Mouse (Mus musculus) liver, adult 2 months (tissue): Measurements from ENCODE around the gene Syt9. TPM values are rescaled to one million over a fixed set of nuclear protein-coding genes. Genes with fewer than 3 reads are reported as not detected.

Experiments
- DNase-seq: peaks from one replicate; pipeline ENCODE4 v3.0.0-alpha.2; 2011; ENCODE audit warnings: low read depth, low spot score; ENCODE audit errors: extremely low read depth
- H3K27ac ChIP-seq: fragments of 200-500 bp; replicated peaks from 2 replicates; pipeline ENCODE4 v1.5.1; 2012; ENCODE audit warnings: low read depth, mild to moderate bottlenecking, control low read depth, inconsistent platforms, low read length; ENCODE audit not compliant: insufficient read depth
- H3K27me3 ChIP-seq: fragments of 200-500 bp; 2 replicates; pipeline ENCODE4 v1.6.1; 2012; ENCODE audit warnings: mild to moderate bottlenecking, moderate library complexity, low read length, inconsistent platforms; ENCODE audit not compliant: control insufficient read depth, insufficient read depth
- H3K36me3 ChIP-seq: fragments of 200-500 bp; 2 replicates; pipeline ENCODE4 v1.6.1; 2012; ENCODE audit warnings: low read length, inconsistent platforms; ENCODE audit not compliant: control insufficient read depth, insufficient read depth
- H3K4me1 ChIP-seq: fragments of 200-500 bp; 2 replicates; pipeline ENCODE4 v1.6.1; 2011; ENCODE audit warnings: low read length; ENCODE audit not compliant: control insufficient read depth, insufficient read depth
- H3K4me3 ChIP-seq: fragments of 200-500 bp; 2 replicates; pipeline ENCODE4 v1.5.1; 2011; ENCODE audit warnings: low read depth, mild to moderate bottlenecking, control low read depth, low read length, moderate library complexity; ENCODE audit not compliant: insufficient read depth
- H3K79me2 ChIP-seq: fragments of 200-500 bp; 2 replicates; pipeline ENCODE4 v1.6.1; 2012; ENCODE audit warnings: inconsistent platforms, mild to moderate bottlenecking, low read length, moderate library complexity; ENCODE audit not compliant: control insufficient read depth, insufficient read depth
- H3K9ac ChIP-seq: fragments of 200-500 bp; 2 replicates; pipeline ENCODE4 v1.6.1; 2012; ENCODE audit warnings: low read depth, mild to moderate bottlenecking, control low read depth, inconsistent platforms, low read length
- CTCF ChIP-seq: fragments of 200-500 bp; IDR thresholded peaks from 2 replicates; pipeline ENCODE4 v1.5.1; 2011; ENCODE audit warnings: low read depth, low read length, control low read depth
- POLR2A ChIP-seq: fragments of 200-500 bp; IDR thresholded peaks from 2 replicates; pipeline ENCODE4 v1.6.1; 2011; ENCODE audit warnings: low read length, control low read depth; ENCODE audit not compliant: insufficient read depth; ENCODE audit errors: extremely low read depth
- WGBS: fragments of 180-500 bp; shearing (Covaris S2); methylation state at CpG from one replicate; pipeline ENCODE4 v1.1.7; 2018; 5-methylcytosine and 5-hydroxymethylcytosine counted together
- polyA plus RNA-seq: library from polyadenylated mRNA; depleted of rRNA; stranded (reverse); fragments of >200 nt; gene quantifications from 2 replicates; pipeline ENCODE4 v1.2.3, GENCODE M21; 2012
- total RNA-seq: library from RNA; depleted of rRNA; stranded (reverse); fragments of >200 nt; gene quantifications from 2 replicates; pipeline ENCODE4 v1.2.3, GENCODE M21; 2014

Gene Syt9
- total and polyA plus RNA-seq, 2 experiments, result 0.28 to 0.45 TPM

GRCm38 (mm10) chr7:107400061-107400799, 29.7 kb downstream of the Syt9 start:
- WGBS, result 86% methylated on average over 15 of the region's 15 CpGs
- Histone ChIP-seq H3K9ac (no peak overlapping the region), H3K36me3 (no peaks in the 10 kb centered on the region), H3K27ac (no peak overlapping the region), H3K27me3 (no peaks in the 10 kb centered on the region), H3K79me2 (no peaks in the 10 kb centered on the region), H3K4me3 (no peak overlapping the region), H3K4me1 (no peaks in the 10 kb centered on the region)
- DNase-seq, result no peak
- no peak for TF ChIP-seq POLR2A
- no peak for TF ChIP-seq CTCF

GRCm38 (mm10) chr7:107403261-107403660, 32.7 kb downstream of the Syt9 start:
- 82% methylated on average over 3 of the region's 3 CpGs for WGBS
- H3K36me3 ChIP-seq, result no peaks in the 10 kb centered on the region
- no peak for DNase-seq
- H3K4me3 ChIP-seq, result no peak overlapping the region
- TF ChIP-seq CTCF (no peak), POLR2A (no peak)
- no peaks in the 10 kb centered on the region for H3K79me2 ChIP-seq
- no peaks in the 10 kb centered on the region for H3K4me1 ChIP-seq
- no peaks in the 10 kb centered on the region for H3K27me3 ChIP-seq
- H3K9ac ChIP-seq, result no peak overlapping the region
- H3K27ac ChIP-seq, result no peak overlapping the region

GRCm38 (mm10) chr7:107414928-107415327, 44.4 kb downstream of the Syt9 start:
- 84% methylated on average over 6 of the region's 6 CpGs for WGBS
- Histone ChIP-seq H3K4me3 (no peak overlapping the region), H3K27ac (no peak overlapping the region), H3K4me1 (no peaks in the 10 kb centered on the region), H3K27me3 (no peaks in the 10 kb centered on the region), H3K79me2 (no peaks in the 10 kb centered on the region), H3K9ac (no peak overlapping the region), H3K36me3 (no peaks in the 10 kb centered on the region)
- TF ChIP-seq CTCF, result no peak
- no peak for TF ChIP-seq POLR2A
- no peak for DNase-seq

GRCm38 (mm10) chr7:107417043-107417850, 46.7 kb downstream of the Syt9 start:
- H3K36me3 ChIP-seq, result no peaks in the 10 kb centered on the region
- TF ChIP-seq POLR2A (no peak), CTCF (no peak)
- no peak overlapping the region for H3K27ac ChIP-seq
- no peak overlapping the region for H3K4me3 ChIP-seq
- WGBS, result 67% methylated on average over 3 of the region's 3 CpGs
- no peak overlapping the region for H3K9ac ChIP-seq
- DNase-seq, result no peak
- no peaks in the 10 kb centered on the region for H3K27me3 ChIP-seq
- no peaks in the 10 kb centered on the region for H3K79me2 ChIP-seq
- H3K4me1 ChIP-seq, result no peaks in the 10 kb centered on the region

GRCm38 (mm10) chr7:107437381-107437780, 66.9 kb downstream of the Syt9 start:
- Histone ChIP-seq H3K27me3 (no peaks in the 10 kb centered on the region), H3K79me2 (no peaks in the 10 kb centered on the region), H3K27ac (no peak overlapping the region), H3K4me3 (no peak overlapping the region), H3K4me1 (no peaks in the 10 kb centered on the region), H3K9ac (no peak overlapping the region), H3K36me3 (no peaks in the 10 kb centered on the region)
- TF ChIP-seq POLR2A, result no peak
- TF ChIP-seq CTCF, result no peak
- DNase-seq, result no peak
- 88% methylated on average over 3 of the region's 3 CpGs for WGBS

GRCm38 (mm10) chr7:107444579-107444978, 74.1 kb downstream of the Syt9 start:
- H3K79me2 ChIP-seq, result no peaks in the 10 kb centered on the region
- no peaks in the 10 kb centered on the region for H3K27me3 ChIP-seq
- no peaks in the 10 kb centered on the region for H3K4me1 ChIP-seq
- no peak overlapping the region for H3K4me3 ChIP-seq
- H3K36me3 ChIP-seq, result no peaks in the 10 kb centered on the region
- no peak overlapping the region for H3K9ac ChIP-seq
- H3K27ac ChIP-seq, result no peak overlapping the region
- TF ChIP-seq POLR2A, result no peak
- no peak for TF ChIP-seq CTCF
- no peak for DNase-seq
